Mouse (Mus musculus) adrenal gland, adult 8-10 months (tissue): Measurements from ENCODE around the gene Rps6. TPM values are rescaled to one million over a fixed set of nuclear protein-coding genes. Genes with fewer than 3 reads are reported as not detected.

Experiments
- DNase-seq: peaks from one replicate; pipeline ENCODE4 v3.0.0; 2022
- total RNA-seq, 4 experiments: library from RNA; stranded (reverse); gene quantifications; 2 replicates each; pipeline ENCODE4 v1.2.4; 2022

Rps6 gene
- 100 to 1,000 TPM; 758 to 849 (median 847) TPM for total RNA-seq

DNA sequence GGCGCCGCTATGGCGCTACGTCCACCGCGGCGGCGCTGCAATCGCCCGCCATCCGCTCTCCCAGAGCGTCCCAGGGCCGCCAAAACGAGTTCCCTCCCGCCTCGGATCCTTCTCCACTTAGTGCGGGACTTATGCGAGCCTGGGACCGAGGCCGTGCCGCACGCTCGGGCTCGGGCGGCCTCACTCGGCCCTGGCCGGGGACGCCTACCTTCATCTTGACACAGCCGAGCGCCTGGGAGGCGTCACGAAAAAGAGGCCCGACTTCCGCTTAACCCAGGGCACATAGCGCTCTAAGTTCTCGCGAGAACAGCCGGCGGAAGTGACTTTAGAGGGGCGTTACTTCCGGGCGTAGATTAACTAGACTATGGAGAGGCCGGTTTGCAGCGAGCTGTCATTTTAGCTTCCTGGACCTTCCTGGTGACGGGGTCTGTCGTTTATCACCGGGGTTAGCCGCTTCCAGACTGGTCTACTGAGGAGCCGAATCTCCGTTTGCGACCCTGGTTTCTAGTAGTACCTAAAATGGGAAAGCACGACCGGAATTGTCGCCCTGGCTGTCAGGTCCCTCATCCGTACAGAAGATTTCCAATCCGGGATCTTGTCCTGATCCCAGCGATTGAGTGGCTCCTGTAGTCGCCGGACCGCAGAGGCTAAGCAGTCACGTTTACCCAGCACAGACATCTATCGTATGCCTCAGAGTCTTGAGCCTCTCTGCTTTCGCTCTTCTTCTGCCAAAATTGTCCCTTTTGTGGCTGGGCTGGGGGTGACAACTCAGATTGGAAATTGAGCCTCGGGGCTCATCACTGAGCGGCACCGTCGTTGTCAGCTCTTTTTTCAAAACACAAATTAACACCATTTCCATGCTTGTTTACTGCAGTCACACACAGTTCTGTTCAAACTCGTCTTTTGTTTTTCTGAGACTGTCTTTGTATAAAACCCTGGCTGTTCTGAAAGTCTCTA is at the start of gene Rps6:
TSS of gene Rps6 (minus strand) at position 300 of the 957 bp plus-strand sequence.
- peak; percentile 95 for DNase-seq

DNA sequence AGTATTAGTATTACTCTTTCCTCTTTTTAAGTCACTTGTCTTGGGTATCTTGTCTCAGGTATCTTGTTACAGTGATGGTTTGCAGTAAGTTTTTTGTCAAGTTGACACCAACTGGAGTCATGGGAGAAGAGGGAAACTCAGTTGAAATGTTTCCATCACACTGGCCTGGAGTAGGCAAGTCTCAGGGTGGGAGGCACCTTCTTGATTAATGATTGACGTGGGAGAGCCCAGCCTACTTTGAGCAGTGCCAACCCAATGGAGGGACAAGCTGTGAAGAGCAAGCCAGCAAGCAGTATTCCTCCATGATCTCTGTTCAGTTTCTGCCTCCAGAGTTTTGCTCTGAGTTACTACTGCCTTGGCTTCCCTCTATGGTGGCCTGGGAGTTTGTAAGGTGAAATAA is 48.7 kb upstream of the Rps6 start:
- DNase-seq = no peak

DNA sequence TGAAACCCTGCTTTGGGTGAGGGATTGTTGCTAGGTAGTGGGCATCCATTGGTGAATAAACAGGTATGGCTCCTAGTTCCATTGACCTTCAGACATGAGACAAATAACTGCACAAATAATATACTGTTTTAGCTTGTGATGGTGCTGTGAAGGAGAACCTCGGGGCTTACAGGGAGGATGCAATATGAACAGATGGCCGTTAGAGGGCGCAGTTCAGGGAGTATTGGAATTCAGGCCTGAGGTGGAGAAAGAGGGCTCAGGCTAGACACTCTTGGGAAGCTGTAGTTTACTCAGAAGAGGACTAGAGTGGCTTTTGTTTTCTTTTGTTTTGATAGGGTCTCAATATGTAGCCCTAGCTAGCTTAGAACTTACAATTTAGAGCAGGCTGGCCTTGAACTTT is 47.8 kb upstream of the Rps6 start:
- no peak for DNase-seq

DNA sequence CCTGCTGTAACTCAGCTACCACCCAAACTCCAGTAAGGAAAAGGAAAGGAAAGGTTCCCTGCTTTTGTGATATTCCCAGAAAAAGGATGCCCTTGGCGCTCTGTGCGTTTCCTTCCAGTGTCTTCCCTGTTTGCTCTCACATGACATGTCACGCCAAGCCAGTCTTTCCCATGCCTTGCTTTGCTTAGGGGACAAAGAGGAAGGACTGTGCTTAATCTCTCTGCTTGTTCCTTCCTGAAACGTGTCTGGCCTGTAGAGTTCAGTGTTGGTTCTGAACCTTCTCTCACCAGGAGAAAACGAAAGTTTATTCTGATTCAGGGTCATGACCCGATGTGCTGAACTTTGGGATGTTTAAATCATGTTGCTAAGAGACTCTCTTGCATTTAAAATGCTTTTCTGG is 45.1 kb upstream of the Rps6 start:
- peak; percentile 54 for DNase-seq

DNA sequence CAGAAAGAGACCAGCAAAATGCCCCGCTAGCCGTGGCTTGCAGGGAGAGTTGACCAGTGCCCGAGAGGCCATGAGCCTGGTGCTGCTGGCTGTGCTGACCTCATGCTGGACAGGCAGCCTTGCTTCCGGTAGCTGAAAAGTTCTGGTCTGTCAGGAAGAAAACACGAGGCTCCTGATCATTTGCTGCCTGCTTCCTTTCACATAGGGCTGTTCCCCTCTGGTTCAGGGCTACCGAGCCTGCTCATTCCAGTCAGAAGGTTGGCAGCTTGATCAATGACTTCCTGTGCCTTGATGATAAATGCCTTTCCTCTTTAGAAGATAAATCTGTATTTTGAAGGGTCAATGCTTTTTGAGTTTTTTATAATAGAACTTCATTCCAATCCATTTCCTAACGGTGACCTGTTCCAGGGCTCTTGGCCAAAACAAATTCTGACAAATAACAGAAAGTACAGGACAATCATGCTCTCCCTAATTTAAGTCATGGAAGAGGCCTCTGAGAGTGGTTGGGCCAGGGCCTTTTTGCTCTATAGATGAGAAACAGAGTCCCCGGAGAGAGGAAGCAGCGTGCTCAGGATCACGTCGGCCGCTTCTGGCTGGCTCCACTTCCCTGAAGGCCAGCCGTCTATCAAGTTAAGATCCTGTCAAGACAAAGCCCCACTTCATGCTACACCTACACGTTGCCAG is 41.7 kb upstream of the Rps6 start:
- DNase-seq = peak; percentile 83

DNA sequence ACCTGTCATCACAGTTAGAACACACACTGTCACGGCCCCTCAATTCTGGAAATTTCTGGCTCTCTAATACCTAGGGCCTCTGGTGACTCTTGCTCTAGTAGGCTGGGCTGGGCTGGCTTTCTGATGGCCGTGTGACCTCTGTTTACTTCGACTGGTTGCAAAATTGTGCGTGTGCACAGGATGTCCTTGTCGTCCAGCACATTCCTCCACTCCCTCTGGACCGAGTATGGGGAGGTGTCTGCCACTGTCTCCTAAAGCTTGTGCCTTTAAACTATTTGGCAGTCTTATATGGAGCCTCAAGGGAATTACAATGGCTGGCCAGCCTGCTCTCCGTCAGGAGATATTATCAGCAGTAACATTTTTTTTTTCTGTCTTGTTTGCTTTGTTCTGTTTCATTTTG is 40.2 kb upstream of the Rps6 start:
- peak; percentile 69 for DNase-seq

DNA sequence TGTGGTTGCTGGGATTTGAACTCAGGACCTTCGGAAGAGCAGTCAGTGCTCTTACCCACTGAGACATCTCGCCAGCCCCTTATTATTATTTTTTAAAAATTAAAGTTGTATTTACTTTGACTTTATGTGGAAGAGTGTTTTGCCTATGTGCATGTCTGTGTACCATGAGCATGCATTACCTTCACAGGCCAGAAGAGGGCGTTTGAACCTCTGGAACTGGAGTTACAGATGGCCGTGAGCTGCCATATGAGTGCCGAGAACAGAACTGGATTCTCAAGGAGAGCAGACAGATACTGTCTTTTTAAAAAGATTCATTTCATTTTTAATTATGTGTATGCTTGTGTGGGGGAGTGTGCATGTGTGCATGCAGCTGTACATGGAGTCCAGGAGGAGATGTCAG is 30.7 kb upstream of the Rps6 start:
- DNase-seq = no peak

DNA sequence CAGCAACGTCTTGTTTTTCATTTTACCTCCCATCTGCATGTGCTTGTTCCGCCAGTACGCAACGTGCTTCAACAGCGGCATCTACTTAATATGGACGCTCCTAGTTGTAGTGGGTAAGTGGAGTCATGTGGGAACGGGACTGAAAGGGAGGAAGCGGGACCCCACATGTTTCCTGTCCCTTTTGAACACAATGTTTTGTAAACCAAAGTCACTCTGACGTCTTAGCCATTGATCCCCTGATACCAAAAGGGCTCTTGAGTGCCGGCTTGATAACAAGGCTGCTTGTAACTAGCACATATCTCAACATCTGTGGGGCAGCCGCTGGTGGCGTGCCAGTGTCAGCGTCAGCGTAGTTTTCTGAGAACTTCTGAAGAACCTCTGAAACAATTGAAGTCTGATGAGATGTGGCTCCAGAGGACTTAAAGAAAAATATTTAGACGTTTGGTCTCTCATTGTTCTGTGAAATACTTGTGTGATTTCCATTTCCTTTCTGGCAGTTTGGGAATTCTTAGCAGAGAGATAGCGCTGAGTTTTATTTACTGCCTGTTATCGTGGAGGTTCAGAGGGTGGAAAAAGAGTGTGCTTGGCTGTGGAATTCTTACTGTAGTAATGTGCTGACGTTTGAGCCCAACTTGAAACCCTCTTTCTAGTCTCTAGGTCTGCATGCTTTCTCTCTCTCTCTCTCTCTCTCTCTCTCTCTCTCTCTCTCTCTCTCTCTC is 29.1 kb upstream of the Rps6 start:
- DNase-seq = peak; percentile 37

DNA sequence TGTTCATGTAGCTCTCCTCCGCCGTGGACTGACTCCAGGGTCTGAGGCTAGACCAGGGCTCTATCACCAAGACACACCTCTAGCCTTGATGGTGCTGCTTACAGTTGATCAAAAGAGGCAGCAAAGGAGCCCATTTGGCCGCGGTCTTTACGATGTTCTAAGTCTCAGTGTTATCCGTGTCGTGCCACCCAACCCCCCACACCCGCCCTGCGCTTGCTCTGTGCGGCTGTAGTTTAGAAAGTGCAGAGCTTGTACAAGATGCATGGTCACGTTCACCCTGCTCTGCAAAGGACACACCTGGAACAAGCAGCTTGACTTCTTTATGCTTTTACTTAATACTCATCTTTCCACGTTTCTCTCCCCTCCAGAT is 28.6 kb upstream of the Rps6 start:
- DNase-seq = no peak

DNA sequence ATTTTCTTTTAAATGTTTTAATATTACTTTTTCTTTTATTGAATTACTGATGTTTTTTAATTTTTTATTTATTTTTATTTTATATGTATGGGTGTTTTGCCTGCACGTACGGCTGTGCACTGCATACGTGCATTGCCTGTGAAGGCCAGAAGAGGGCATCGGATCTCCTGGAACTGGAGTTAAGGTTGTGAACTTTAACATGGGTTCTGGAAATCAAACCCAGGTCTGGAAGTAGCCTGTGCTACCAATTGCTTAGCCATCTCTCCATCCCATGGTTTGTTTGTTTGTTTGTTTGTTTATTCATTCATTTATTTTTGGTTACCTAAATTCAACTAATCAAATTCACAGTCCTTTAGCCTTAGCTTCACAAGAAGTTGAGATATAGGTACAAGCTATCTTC is 27.7 kb upstream of the Rps6 start:
- DNase-seq = no peak

DNA sequence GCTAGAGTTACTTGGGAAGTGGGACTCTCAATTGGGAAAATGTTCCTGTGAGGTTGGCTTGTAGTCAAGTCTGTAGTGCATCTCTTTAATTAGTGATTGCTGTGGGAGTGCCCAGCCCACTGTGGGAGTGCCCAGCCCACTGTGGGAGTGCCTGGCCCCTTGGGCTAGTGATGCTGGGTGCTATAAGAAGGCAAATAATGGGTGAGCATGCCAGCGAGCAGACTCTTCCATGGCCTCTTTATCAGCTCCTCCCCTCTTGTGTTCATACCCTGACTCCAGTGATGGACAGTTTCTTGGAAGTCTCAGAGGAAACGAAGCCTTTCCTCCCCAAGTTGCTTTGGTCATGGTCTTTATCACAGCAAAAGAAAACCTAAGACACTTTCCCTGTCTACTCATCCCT is 25.2 kb upstream of the Rps6 start:
- DNase-seq = no peak

DNA sequence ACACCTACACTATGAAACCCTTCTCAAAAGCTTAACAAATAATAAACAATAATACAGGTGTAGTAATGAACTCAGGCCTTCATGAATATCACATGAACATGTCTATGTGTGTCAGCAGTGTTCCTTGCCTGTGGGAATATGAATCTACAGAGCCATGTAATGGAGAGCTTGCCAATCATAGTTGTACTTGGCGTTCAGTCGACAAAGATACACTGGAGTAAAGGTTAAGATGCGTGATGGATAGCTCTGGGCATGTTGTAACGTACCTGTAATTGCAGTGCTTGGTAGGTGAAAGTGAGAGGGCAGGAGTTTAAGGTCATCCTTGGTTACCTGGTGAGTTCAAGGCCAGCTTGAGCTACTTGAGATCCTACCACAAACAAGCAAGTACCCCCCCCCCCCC is 24.0 kb upstream of the Rps6 start:
- DNase-seq = no peak

DNA sequence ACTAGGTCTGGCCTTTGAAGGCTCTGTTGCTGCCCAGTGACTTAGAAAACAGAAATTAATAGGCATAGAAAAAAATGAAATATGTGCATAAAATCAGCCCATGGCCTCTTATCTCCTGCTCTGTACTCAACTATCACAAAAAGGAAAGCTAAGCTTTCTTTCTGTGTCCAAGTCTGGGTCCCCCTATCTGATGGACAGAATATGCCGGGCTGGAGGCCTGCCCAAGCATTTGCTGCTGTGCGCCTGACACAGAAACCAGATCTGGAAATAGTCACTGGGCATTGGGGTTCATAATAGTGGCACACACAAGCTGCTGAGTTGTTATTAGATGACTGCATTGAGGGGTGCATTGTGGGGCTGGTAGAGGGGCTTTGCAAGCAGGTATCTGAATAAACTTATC is 22.3 kb upstream of the Rps6 start:
- no peak for DNase-seq

DNA sequence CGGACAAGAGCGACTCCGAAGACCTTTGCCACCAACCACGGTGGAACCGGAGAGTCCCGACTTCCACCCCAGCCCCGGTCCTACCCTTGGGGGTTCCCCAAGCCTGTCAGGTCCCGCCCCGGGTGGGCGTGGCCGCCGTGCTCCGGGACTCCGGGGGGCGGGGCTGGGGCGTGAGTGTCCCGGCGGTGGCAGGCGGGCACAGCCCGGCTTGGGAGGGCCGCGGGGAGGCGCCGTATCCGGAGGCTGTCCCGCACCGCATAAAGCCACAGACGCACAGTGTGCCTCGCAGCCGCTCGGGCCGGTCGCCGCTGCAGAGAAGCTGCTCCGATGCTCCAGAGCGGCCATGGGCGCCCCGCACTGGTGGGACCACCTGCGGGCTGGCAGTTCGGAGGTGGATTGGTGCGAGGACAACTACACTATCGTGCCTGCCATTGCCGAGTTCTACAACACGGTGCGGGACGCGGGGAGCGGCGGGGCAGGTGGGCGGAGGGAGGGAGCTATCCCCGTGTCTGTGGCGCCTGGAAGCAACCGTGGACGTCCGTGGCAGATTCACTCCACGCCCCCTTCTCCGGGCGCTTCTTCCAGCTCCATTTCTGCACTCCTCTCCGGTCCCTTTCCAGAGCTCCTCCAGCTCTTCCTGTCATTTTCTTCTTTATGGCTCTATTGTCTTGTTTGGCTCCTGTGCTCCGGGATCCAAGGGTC is 17.1 kb upstream of the Rps6 start, which contains the start of gene Acer2:
TSS of gene Acer2 (plus strand) at position 251 of the 702 bp plus-strand sequence.
- DNase-seq = peak; percentile 92

DNA sequence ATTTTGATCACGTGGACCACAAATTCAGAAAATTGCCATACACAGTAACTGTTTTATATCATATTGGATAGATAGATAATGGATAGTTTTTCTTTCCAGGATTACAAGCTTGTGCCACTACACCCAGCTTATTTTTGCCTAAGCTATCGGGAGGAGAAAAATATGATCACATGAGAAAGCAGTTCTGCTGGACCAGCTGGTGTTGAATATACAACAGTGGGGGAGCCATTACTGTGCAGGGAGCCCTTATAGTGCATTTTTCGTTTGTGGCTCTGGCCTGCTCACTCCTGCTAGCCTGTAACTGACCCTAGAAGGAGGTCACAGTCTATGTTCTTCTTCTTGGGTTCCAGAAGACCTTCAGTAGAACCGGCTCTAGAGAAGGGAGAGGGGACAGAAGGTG is 15.9 kb upstream of the Rps6 start:
- DNase-seq = no peak

DNA sequence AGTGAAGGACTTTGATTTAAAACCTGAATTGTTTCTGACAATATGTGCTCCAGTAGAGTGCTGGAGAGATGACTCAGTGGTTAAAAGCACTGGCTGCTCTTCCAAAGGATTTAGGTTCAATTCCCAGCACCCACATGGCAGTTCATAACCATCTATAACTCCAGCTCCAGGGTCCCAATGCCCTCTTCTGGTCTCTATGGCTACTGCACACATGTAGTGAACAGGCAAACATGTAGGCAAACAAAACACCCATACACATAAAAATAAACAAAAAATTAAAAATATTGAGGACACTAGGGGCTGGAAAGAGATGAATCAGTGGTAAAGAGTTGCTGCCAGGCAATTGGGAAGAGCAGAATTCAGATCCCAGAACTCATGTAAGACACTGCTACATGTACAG is 14.8 kb upstream of the Rps6 start:
- no peak for DNase-seq

DNA sequence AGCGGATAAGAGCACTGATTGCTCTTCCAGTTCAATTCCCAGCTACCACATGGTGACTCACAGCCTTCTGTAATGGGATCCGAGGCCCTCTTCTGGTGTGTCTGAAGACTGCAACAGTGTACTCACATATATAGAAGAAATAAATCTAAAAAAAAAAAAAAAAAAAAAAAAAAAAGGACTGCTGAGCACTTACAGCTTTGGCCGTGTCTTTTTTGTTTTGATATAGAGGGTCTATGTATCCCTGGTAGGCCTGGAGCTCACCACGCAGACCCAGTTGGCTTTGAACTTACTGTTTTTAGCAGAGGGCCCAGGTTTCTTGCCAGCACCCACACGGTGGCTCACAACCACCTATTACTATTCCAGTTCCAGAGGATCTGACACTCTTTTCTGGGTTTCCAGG is 6.9 kb upstream of the Rps6 start:
- no peak for DNase-seq

DNA sequence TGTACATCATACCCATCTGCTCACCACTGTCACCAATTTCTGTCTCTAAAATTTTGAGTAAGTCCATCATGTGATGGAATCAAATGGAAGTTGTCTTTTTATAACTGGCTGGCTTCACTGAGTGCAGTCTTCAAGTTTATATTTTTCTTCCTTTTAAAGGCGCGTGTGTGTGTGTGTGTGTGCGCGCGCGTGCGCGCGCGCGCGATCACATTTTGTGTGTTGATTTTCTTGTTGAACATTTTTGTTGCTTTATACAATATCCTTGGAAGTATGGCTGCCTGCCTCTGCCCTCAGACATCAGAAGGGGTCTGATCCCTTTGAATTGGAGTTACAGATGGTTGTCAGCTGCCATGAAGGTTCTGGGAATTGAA is 843 bp upstream of the Rps6 start:
- no peak for DNase-seq

DNA sequence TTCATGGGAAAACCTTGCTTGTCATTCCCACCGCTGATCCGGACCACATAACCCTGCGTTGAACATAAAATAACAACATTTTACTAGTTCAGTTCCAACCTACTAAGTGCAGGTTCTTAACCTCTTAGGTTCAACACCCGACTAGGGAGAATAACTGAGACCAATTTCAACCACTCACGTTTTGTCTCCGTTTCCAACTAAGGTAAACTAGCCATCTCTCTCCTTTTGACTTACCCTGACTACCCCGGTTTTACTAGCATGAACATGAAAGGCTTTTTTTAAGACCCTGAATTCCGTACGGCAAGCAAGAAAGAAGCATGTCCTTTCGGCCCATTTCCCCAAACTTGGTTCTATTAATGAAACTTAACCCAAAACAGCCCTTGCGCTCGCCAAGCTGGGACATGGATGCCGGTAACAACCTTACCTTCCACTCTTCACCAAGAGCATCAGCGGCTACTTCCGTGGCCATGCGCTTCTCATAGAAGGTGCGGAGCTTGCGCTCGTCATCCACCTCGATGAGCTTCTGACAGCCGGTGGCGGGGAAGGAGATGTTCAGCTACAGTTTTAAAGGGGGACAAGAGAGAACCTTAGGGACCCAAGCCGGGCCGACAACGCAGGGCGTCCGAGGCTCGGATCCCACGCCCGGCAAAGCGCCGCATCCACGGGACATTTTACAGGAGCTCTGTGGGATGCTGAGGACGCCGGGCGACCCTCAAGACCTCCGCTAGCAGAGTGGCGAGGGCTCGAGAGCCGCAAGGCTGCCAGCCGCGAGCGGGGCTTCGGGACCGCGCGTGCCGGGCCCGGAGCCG is 704 bp downstream of the Rps6 start:
- peak; percentile 24 for DNase-seq

DNA sequence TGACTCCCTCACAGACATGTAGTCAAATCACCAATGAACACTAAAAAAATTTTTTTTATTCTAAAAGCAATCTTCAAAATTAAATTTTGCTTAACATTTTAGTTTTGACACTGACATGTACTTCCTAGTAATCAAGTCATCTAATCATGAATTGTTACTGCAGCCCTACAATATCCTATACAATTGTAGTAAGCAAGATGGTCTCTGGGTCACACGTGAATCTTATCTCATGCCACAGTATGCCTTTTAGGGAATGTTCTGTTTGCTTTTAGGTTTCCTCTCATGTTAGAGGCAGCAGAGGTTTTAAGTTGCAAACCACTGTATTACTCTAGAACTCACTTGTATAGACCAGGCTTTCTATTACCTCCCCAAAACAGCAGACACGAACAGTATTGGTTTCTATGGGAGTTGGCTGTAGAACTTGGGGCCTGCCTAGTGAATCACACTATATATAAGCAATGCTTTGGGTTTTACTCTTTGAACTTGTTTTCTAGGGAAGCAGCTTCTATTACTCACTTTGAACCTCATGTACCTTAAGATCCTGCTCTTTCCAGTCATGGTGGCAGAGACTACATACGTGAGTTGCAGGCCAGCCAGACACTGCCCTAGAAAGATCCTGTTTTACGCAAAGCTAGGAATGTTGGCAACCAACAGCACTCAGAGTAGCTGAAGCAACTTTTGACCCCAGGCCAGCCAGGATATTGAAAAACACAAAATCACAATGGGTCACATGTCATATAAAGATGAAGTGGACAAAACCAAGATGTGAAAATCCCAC is 4.2 kb downstream of the Rps6 start:
- no peak for DNase-seq

DNA sequence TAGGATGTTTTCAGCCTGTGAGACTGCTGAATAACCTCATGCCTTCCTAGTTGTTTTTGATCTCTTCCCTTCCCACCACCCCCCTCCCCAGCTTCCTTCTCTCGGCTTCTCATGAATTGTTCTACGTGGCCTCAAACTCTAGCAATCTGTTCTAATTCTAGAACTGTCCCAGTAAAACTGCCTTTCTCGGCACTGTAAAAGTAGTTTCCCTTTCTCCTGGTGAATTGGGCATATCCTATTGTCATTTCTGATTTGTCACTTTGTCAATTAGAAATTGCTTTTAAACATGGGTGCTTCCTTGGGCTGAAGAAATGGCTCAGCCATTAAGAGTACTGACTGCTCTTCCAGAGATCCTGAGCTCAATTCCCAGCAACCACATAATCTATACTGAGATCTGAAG is 5.2 kb downstream of the Rps6 start:
- no peak for DNase-seq
